Comparison of ENCODE assay signal across 22 mouse cellular contexts in genomic region chr15:17431823-17432222, GRCm38 (mm10).
"Had no signal": no experiment of that assay in that cellular context is flagged by ENCODE, and none has a peak within 500 bp of the region (broad histone marks: within the 10 kb centered on the region; RNA-seq: fewer than 3 reads in every experiment).

No protein-coding gene starts in this region.

- H3K27me3 ChIP-seq: limb, embryonic 13.5 days; liver, embryonic 12.5 days; liver, embryonic 15.5 days; lung, embryonic 15.5 days; megakaryocyte, embryonic 14.5 days; neural tube, embryonic 12.5 days; neural tube, embryonic 15.5 days; stomach, embryonic 15.5 days had no signal

- H3K4me3 ChIP-seq: layer of hippocampus, adult 2 months; limb, embryonic 10.5 days; limb, embryonic 13.5 days; liver, embryonic 12.5 days; liver, embryonic 15.5 days; lung, embryonic 15.5 days; megakaryocyte, embryonic 14.5 days; neural tube, embryonic 12.5 days; neural tube, embryonic 15.5 days; stomach, embryonic 15.5 days had no signal

- DNase-seq: kidney, adult 2 months; kidney, postnatal 25 days; layer of hippocampus, adult 9-11 months; liver; lung, adult 18-20 months; lung, postnatal 10 days; lung, postnatal 36 days; right cerebral cortex, adult 18-20 months; right cerebral cortex, postnatal 14 days; spleen, adult 18-20 months; thymus, postnatal 25 days had no signal

- H3K9ac ChIP-seq: limb, embryonic 13.5 days; liver, embryonic 12.5 days; liver, embryonic 15.5 days; lung, embryonic 15.5 days; neural tube, embryonic 12.5 days; neural tube, embryonic 15.5 days; stomach, embryonic 15.5 days had no signal

- H3K9me3 ChIP-seq: limb, embryonic 10.5 days; limb, embryonic 13.5 days; liver, embryonic 12.5 days; liver, embryonic 15.5 days; lung, embryonic 15.5 days; megakaryocyte, embryonic 14.5 days; neural tube, embryonic 12.5 days; neural tube, embryonic 15.5 days; stomach, embryonic 15.5 days had no signal

- H3K4me2 ChIP-seq: limb, embryonic 13.5 days; liver, embryonic 12.5 days; liver, embryonic 15.5 days; lung, embryonic 15.5 days; neural tube, embryonic 12.5 days; neural tube, embryonic 15.5 days; stomach, embryonic 15.5 days had no signal

- H3K36me3 ChIP-seq: limb, embryonic 10.5 days; limb, embryonic 13.5 days; liver, embryonic 12.5 days; liver, embryonic 15.5 days; lung, embryonic 15.5 days; neural tube, embryonic 12.5 days; neural tube, embryonic 15.5 days; stomach, embryonic 15.5 days had no signal

- H3K27ac ChIP-seq: kidney, postnatal 0 days; layer of hippocampus, adult 2 months; limb, embryonic 10.5 days; limb, embryonic 13.5 days; liver, embryonic 12.5 days; liver, embryonic 15.5 days; lung, embryonic 15.5 days; neural tube, embryonic 12.5 days; neural tube, embryonic 15.5 days; stomach, embryonic 15.5 days had no signal

- H3K4me1 ChIP-seq: limb, embryonic 10.5 days; limb, embryonic 13.5 days; liver, embryonic 12.5 days; liver, embryonic 15.5 days; lung, embryonic 15.5 days; megakaryocyte, embryonic 14.5 days; neural tube, embryonic 12.5 days; neural tube, embryonic 15.5 days; stomach, embryonic 15.5 days had no signal

- ATAC-seq: liver, embryonic 12.5 days had no signal
